Mouse (Mus musculus): Measurements from ENCODE around the gene Gm4027.
"Not testable (repeated sequence)": the region's sequence is repeated elsewhere in the genome, so short reads cannot be mapped to it uniquely, and the experiment has no call there.

Gene Gm4027

GRCm38 (mm10) chr12:87618569-87618968, at the start of gene Gm4027:
Gm4027 (plus strand) TSS chr12:87618869.
- DNase-seq (ENCODE audit: low spot score), result not testable (repeated sequence)

- not testable (repeated sequence) for DNase-seq (ENCODE audit: low spot score)
Measured at GRCm38 (mm10) chr12:87601388-87601787, 17.3 kb upstream of the Gm4027 start.

- not testable (repeated sequence) for DNase-seq (ENCODE audit: low spot score)
Measured at GRCm38 (mm10) chr12:87602388-87602787, 16.3 kb upstream of the Gm4027 start, which contains the start of gene Oog1. Oog1 (plus strand) TSS chr12:87602688.

GRCm38 (mm10) chr12:87644520-87644919, 25.9 kb downstream of the Gm4027 start, which contains the start of gene Gm16381:
Gm16381 (minus strand) TSS chr12:87644620.
- DNase-seq (ENCODE audit: low spot score), result not testable (repeated sequence)

GRCm38 (mm10) chr12:87652916-87653703, 34.4 kb downstream of the Gm4027 start:
- not testable (repeated sequence) for DNase-seq (ENCODE audit: low spot score)
